Mouse (Mus musculus) embryonic facial prominence, embryonic 10.5 days (tissue): ENCODE results near the gene Csnk2b. TPM values are rescaled to one million over a fixed set of nuclear protein-coding genes. Genes with fewer than 3 reads are reported as not detected.

ENCODE experiments used
- DNase-seq: peaks from one replicate; pipeline ENCODE4 v3.0.0-alpha.2; 2017; ENCODE audit warnings: low spot score
- H3K27ac ChIP-seq: fragments of 300-500 bp; sonication (generic); replicated peaks from 2 replicates; pipeline ENCODE4 v1.5.1; 2016; ENCODE audit warnings: mild to moderate bottlenecking
- H3K27me3 ChIP-seq: fragments of 300-500 bp; sonication (generic); replicated peaks from 2 replicates; pipeline ENCODE4 v1.6.1; 2016; ENCODE audit warnings: low read depth, mild to moderate bottlenecking; ENCODE audit not compliant: poor library complexity, severe bottlenecking
- H3K36me3 ChIP-seq: fragments of 300-500 bp; sonication (generic); replicated peaks from 2 replicates; pipeline ENCODE4 v1.6.1; 2016; ENCODE audit warnings: mild to moderate bottlenecking, moderate library complexity
- H3K4me1 ChIP-seq: fragments of 300-500 bp; sonication (generic); 2 replicates; pipeline ENCODE4 v1.6.1; 2016
- H3K4me3 ChIP-seq: fragments of 300-500 bp; sonication (generic); 2 replicates; pipeline ENCODE4 v1.5.1; 2016; ENCODE audit warnings: mild to moderate bottlenecking, moderate library complexity
- H3K9me3 ChIP-seq: fragments of 300-500 bp; sonication (generic); 2 replicates; pipeline ENCODE4 v1.6.1; 2016; ENCODE audit warnings: mild to moderate bottlenecking
- WGBS: fragments of 180-500 bp; shearing (Covaris S2); methylation state at CpG from one replicate; pipeline ENCODE4 v1.1.7; 2016; 5-methylcytosine and 5-hydroxymethylcytosine counted together
- polyA plus RNA-seq: library from polyadenylated mRNA; unstranded; fragments of >200 nt; fragmentation: Nextera tagmentation; extraction: Ambion mirVana; gene quantifications from 2 replicates; pipeline ENCODE4 v1.2.1, GENCODE M21; 2016

Csnk2b gene
- polyA plus RNA-seq, 1 experiment from 2014 or later, result 283 TPM

DNA sequence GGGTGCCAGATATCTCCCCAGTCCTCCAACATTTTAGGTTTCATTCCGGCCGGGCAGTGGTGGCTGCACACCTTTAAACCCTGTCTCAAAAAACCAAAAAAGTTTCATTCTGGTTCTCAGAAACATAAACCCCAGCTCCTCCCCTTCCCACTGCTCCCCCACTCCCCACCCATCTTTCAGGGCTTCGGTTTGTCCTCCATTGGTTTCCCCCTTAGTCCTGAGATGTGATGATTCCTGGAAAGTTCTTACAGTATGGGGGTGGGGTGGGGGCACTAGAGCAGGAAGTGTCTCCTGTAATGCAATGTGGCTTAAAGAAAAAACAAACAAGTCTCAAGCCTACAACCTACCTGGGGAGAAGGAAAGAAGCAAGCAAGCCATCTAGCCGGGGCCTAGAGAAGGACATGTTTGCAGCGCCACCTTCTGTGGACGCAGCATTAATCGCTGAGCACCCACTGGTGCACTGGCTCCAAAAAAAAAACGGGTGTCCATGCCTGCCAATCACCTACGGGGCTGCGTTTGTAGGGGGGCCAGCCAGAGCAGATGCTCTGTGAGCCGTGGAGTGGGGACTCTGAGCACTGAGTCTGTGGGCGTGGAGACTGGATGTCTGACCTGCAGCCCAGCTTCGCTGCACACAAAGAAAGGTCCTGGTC lies 16.0 kb downstream of the Csnk2b start:
- H3K9me3 ChIP-seq, result no peaks in the 10 kb centered on the region
- peaks cover 35% of the 10 kb centered on the region for H3K36me3 ChIP-seq
- H3K4me1 ChIP-seq, result peaks cover 13% of the 10 kb centered on the region
- 26% methylated on average over 13 of the region's 13 CpGs for WGBS
- no peaks in the 10 kb centered on the region for H3K27me3 ChIP-seq
- peak; percentile 49 for DNase-seq
- H3K27ac ChIP-seq, result peak overlapping the region; percentile 74
- peak overlapping the region; percentile 43 for H3K4me3 ChIP-seq

DNA sequence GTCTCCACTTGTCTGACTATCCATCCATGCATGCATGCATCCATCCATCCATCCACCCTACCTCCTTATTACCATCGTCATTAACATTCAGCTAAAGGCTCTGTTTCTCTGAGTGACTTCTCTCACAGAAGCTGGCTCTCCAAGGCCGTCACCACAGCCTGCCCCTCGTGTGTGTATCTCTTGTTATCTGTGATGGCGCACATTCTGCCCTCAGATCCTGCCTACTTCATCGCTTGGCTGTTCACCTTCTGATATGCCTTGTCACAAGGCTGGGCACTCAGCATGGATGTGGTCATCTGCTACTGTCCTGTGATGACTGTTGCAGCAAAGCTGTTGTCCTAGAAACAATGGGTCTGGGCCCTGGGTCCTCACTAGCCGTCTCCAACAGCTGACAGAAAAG lies 17.1 kb downstream of the Csnk2b start:
- WGBS, result 87% methylated on average over 6 of the region's 6 CpGs
- Histone ChIP-seq H3K36me3 (peaks cover 46% of the 10 kb centered on the region), H3K27me3 (no peaks in the 10 kb centered on the region), H3K4me3 (no peak overlapping the region), H3K27ac (no peak overlapping the region), H3K4me1 (peaks cover 13% of the 10 kb centered on the region), H3K9me3 (no peaks in the 10 kb centered on the region)
- no peak for DNase-seq

DNA sequence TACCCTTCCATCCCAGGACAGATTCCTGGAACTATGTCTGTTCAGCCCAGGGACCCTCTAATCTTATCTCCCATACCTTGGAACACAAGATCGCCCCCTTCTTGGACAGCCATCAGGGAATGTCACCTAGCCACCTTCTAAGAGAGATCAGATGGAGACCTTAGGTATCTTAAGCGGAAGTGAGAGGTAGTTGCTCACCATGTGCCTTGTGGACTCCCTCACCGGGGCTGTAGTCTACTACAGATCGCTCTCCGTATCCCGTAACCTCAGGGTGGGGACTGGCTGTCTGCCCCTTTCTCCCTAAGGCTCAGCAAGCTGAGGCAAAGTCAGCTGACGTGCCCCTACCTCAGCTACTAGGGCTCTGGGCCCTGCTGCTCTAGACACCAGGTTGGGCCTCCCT lies 17.8 kb downstream of the Csnk2b start:
- H3K9me3 ChIP-seq, result no peaks in the 10 kb centered on the region
- H3K4me1 ChIP-seq, result peaks cover 13% of the 10 kb centered on the region
- H3K27ac ChIP-seq, result no peak overlapping the region
- no peak for DNase-seq
- 91% methylated on average over 7 of the region's 7 CpGs for WGBS
- peaks cover 52% of the 10 kb centered on the region for H3K36me3 ChIP-seq
- no peaks in the 10 kb centered on the region for H3K27me3 ChIP-seq
- no peak overlapping the region; the same call in 1 of the 2 replicates for H3K4me3 ChIP-seq

DNA sequence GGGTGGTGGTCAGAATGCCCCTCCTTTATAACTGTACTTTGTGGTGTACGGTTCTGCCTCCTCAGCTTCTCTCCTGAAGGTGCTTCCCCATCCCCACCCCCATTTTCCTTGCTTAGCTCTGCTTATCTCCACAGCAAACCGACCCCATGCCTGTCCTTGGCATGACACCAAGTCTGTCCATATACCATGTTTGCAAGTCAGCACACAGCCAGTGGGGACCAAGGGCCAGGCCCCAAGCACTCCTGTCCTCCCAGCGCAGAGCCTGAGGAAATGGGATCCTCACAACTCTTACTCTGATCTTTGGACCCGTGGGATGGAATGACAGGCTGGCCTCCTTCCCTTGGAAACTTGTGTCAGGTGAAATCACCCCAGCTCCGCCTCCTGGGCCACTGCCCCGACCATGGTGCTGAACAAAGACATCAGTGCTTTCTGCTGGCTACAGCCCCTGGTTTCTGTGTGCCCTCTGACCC lies 18.6 kb downstream of the Csnk2b start:
- H3K4me3 ChIP-seq, result no peak overlapping the region; the same call in 1 of the 2 replicates
- WGBS, result 74% methylated on average over 6 of the region's 6 CpGs
- DNase-seq, result no peak

DNA sequence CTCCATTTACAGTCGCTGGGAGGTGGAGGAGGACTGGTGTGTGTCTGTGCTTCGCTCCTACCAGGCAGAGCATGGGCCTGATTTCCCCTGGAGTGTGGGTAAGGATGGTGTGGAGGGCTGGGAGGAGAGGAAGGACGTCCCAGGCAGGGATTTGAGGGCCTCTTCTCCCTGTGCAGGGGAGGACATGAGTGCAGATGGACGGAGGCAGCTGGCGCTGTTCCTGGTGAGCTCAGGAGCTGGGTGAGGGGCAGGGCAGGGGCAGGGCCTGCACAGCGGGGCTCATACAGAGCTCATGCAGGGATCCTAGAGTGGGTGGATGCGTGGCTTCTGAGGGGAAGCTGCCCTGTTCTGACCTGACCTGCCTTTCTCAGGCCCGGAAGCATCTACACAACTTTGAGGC lies 19.6 kb downstream of the Csnk2b start:
- no peak for DNase-seq

More for the DNA sequence above, 18.6 kb downstream of the Csnk2b start:
- Histone ChIP-seq H3K9me3 (no peaks in the 10 kb centered on the region), H3K27me3 (no peaks in the 10 kb centered on the region), H3K36me3 (peaks cover 61% of the 10 kb centered on the region), H3K27ac (no peak overlapping the region), H3K4me1 (peaks cover 13% of the 10 kb centered on the region)

DNA sequence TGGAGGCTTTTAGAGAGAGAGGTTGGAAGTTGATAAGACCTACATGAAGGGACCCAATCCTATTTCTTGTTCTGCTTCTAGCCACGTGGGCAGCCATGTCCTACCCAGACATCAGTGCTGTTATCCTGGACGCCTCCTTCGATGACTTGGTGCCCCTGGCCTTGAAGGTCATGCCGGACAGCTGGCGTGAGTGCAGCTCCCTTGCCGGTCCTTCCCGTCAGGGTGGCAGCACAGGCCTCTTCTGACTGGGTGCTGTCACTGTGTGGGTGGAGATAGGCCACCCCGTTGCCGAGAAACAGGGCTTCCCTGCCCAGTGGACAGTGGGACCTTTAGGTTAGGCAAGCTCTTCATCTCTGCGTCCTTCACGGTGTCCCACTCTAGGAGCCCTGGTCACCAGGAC lies 20.7 kb downstream of the Csnk2b start:
- Histone ChIP-seq H3K9me3 (no peaks in the 10 kb centered on the region), H3K36me3 (peaks cover 80% of the 10 kb centered on the region), H3K27me3 (no peaks in the 10 kb centered on the region), H3K4me1 (peaks cover 11% of the 10 kb centered on the region), H3K4me3 (peak overlapping the region; percentile 5; the same call in 1 of the 2 replicates), H3K27ac (no peak overlapping the region)
- DNase-seq, result no peak
- 88% methylated on average over 11 of the region's 11 CpGs for WGBS

More for the DNA sequence above, 19.6 kb downstream of the Csnk2b start:
- peaks cover 13% of the 10 kb centered on the region for H3K4me1 ChIP-seq
- no peaks in the 10 kb centered on the region for H3K27me3 ChIP-seq
- WGBS, result 76% methylated on average over 8 of the region's 8 CpGs
- peak overlapping the region; percentile 5; the same call in 1 of the 2 replicates for H3K4me3 ChIP-seq
- H3K9me3 ChIP-seq, result no peaks in the 10 kb centered on the region
- H3K36me3 ChIP-seq, result peaks cover 69% of the 10 kb centered on the region
- no peak overlapping the region for H3K27ac ChIP-seq

DNA sequence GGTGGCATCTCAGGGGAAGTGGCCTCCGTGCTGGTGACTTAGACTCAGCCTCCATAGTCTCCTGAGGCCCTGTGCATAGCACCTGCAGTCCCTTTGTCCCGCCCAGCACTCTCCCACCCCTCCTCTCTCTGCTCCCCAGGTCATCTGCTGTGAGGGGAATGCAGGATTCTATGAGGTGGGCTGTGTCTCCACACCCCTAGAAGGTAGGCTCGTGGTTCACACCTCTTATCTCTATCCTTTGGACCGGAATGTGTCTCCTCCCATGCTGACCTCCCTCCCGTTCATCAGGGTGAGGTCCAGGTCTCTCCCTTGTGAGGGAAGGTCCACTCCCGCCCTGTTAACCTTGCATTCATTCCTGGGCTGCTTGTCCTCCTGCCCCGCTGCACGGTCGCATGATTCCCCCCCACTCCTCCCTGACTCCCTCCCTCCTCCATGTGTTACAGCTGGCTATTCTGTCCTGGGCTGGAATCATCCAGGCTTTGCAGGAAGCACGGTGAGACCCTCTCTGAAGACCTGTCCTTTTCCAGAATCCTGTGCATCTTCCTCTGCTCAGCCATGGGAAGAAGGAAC lies 21.6 kb downstream of the Csnk2b start:
- Histone ChIP-seq H3K4me1 (peaks cover 5% of the 10 kb centered on the region; the same call in 1 of the 2 replicates), H3K36me3 (peaks cover 89% of the 10 kb centered on the region), H3K4me3 (no peak overlapping the region), H3K27me3 (no peaks in the 10 kb centered on the region), H3K9me3 (no peaks in the 10 kb centered on the region), H3K27ac (no peak overlapping the region)
- 84% methylated on average over 10 of the region's 10 CpGs for WGBS
- no peak for DNase-seq

DNA sequence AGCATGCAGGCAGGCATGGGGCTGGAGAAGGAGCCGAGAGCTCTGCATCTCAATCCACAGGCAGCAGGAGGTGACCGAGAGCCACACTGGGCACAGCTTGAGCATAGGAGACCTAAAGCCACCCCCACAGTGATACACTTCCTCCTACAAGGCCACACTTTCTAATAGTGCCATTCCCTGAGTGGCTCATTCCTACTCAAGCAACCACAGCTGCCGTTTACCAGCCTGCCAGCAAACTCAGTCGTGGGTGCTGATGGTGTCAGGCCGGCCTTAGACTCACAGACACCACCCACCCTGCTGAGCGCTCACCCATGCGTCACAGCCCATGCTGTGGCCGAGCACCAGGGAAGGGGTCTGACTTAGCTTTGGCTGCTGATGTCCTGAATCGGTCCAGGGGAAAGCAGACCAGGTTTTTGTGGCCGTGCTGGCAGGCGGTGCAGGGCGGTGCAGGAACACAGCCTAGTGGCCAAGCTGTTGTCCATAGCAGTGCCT lies 24.6 kb downstream of the Csnk2b start:
- 81% methylated on average over 12 of the region's 12 CpGs for WGBS
- no peak for DNase-seq
- H3K27me3 ChIP-seq, result no peaks in the 10 kb centered on the region
- H3K9me3 ChIP-seq, result no peaks in the 10 kb centered on the region
- no peak overlapping the region for H3K27ac ChIP-seq
- H3K4me1 ChIP-seq, result no peaks in the 10 kb centered on the region; the same call in 1 of the 2 replicates
- peaks cover 97% of the 10 kb centered on the region for H3K36me3 ChIP-seq
- no peak overlapping the region for H3K4me3 ChIP-seq

DNA sequence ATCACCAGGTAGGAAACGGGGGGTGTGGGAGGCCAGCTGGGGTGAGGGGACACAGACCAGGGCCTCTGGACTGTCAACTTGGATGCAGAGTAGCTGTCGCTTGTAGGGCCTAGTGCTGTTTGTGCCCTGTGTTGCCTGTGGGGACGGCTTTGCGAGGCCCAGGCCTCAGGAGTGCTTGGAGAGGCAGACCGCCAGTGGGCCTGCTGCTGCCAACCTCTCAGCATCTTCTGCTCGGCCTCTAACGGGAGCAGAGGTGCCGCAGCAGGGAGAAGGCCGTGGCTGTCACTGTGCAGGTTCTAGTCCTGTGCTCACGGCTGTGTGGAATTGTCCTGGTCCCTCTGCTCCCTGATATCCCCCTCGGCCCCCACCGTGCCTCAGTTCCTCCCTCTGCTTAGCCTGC lies 25.3 kb downstream of the Csnk2b start:
- Histone ChIP-seq H3K9me3 (no peaks in the 10 kb centered on the region), H3K27me3 (no peaks in the 10 kb centered on the region), H3K4me1 (no peaks in the 10 kb centered on the region; the same call in 1 of the 2 replicates), H3K36me3 (peaks cover 97% of the 10 kb centered on the region), H3K4me3 (no peak overlapping the region), H3K27ac (no peak overlapping the region; the same call in 1 of the 2 replicates)
- no peak for DNase-seq
- 84% methylated on average over 12 of the region's 12 CpGs for WGBS

DNA sequence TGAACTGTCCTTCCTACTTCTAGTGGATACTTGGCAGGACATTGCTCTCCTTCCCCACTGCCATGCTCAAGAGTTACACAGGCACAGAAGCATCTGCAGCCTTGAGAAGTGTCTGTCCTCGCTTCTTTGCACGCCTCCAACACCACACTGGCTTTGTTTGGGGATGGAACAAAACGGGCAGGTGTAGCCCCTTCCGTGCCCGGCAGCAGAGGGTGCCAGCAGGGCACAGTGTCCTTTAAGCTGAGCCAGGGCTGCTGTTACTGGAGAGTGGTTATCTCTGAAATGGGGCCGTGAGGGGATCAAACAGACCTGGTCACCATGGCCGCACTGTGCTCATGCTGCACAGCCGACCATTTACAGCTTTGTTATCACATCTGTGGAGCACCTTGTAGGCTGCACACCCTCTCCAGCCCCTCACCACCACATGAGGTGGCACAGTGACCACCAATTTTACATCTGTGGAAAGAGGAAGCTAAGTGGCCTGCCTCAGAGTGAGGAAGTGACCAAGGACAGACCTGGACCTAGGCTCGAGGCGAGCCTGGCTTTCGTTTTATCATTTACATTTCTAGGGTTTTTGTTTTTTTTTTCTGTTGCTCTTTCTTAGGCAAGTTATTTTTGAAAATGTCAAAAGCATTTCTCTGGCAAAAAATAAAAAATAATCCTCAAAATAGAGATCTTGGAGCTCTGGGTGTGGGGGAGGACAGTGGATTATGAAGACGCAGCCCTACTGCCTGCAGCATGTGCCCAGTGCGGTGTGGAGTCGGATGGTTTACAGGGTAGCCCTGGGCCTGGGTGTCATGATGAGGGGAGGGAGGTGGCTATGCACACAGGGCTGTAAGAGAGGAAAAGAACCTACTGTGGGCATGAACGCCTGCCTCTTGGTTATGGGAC lies 27.1 kb downstream of the Csnk2b start:
- Histone ChIP-seq H3K4me1 (peaks cover 12% of the 10 kb centered on the region), H3K27ac (no peak overlapping the region), H3K27me3 (no peaks in the 10 kb centered on the region), H3K36me3 (peaks cover 83% of the 10 kb centered on the region), H3K4me3 (peak overlapping the region; percentile 16; the same call in 1 of the 2 replicates), H3K9me3 (no peaks in the 10 kb centered on the region)
- DNase-seq, result no peak
- 92% methylated on average over 15 of the region's 15 CpGs for WGBS

DNA sequence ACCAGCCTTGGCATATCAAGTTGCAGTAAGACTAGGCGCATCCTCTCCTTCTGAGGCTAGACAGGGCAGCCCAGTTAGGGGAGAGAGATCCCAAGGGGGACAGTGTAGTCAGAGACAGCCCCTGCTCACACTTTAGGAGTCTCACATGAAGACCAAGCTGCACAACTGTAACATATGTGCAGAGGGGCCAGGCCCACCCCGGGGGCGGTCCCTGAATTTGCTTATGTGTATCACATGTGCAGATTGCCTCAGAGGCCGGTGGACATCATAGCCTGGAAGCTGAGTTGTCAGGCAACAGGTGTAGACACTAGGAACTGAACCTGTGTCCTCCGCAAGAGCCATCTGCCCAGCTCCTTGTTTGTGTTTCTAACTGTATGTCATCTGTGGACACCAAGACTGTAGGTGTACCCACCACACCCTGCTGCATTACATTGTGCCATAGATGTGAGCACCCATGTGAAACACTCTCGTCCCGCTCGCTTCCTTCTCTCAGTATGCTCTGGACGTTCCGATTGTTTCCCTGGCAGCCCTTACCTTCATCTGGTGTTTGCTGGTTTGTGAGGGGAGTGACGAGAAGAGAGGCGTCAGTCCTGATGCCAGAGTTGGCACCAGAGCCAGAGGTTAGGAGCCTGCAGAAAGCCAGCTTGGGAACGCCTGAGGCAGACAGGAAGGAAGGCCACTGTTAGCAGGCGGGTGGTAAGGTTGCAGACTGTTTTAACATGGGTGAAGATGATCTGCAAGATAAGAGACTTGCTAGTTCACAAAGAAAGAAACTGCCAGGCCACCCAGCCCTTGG lies 29.3 kb downstream of the Csnk2b start:
- Histone ChIP-seq H3K4me1 (peaks cover 17% of the 10 kb centered on the region), H3K9me3 (no peaks in the 10 kb centered on the region), H3K27ac (no peak overlapping the region), H3K27me3 (no peaks in the 10 kb centered on the region), H3K4me3 (no peak overlapping the region; the same call in 1 of the 2 replicates), H3K36me3 (peaks cover 63% of the 10 kb centered on the region)
- WGBS, result 86% methylated on average over 14 of the region's 14 CpGs
- DNase-seq, result no peak
